Mouse (Mus musculus) adrenal gland, adult 8-10 months (tissue): Measurements from ENCODE around the gene Olfr887. TPM values are rescaled to one million over a fixed set of nuclear protein-coding genes. Genes with fewer than 3 reads are reported as not detected.

ENCODE experiments used
- DNase-seq: peaks from one replicate; pipeline ENCODE4 v3.0.0; 2022
- total RNA-seq, 4 experiments: library from RNA; stranded (reverse); gene quantifications; 2 replicates each; pipeline ENCODE4 v1.2.4; 2022

Olfr887 gene
- total RNA-seq, result not detected

- no peak for DNase-seq
Measured at GRCm38 (mm10) chr9:38083772-38084171, at the start of gene Olfr887. Gene Olfr887 (plus strand): TSS chr9:38084072.

GRCm38 (mm10) chr9:38046255-38046654 lies 37.6 kb upstream of the Olfr887 start, which contains the start of gene Olfr884:
Gene Olfr884 (plus strand): TSS chr9:38046555.
- no peak for DNase-seq

DNA sequence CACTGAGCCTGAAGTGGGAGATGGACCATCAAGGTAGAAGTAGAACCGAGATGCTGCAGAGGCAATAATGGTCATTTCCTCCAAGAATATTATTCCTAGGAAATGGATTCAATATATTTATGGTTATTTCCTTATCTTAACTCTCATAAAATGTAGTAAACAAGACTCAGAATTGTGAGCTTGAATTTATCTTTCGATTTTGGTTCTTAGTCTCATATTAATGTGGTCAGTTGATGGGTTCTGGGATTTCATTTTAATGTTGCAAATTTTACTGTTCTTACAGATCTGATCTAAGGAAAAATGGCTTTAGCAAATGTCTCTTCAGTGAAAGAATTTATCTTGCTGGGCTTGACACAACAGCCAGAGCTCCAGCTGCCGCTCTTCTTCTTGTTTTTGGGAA lies 22.9 kb upstream of the Olfr887 start, which contains the start of gene Olfr885:
Gene Olfr885, plus strand, starts transcription at position 301 of the 400 bp plus-strand sequence.
- DNase-seq, result no peak

- DNase-seq, result no peak
Measured at GRCm38 (mm10) chr9:38107828-38108227, 24.0 kb downstream of the Olfr887 start, which contains the start of gene Olfr888. Gene Olfr888 (plus strand): TSS chr9:38108128.

GRCm38 (mm10) chr9:38114898-38115297 lies 31.0 kb downstream of the Olfr887 start, which contains the start of gene Olfr889:
Gene Olfr889 (plus strand): TSS chr9:38115198.
- no peak for DNase-seq

Other genes starting within 250 kb of the Olfr887 start
- gene Olfr877, start 229.8 kb upstream of the Olfr887 start, total RNA-seq, result not detected
- gene Olfr145, start 187.3 kb upstream of the Olfr887 start, total RNA-seq, result not detected
- gene Olfr878, start 166.2 kb upstream of the Olfr887 start, total RNA-seq, result not detected
- not detected for gene Olfr881, start 92.2 kb upstream of the Olfr887 start, total RNA-seq
- not detected for gene Olfr883, start 58.3 kb upstream of the Olfr887 start, total RNA-seq
- not detected for gene Olfr884, start 37.5 kb upstream of the Olfr887 start, total RNA-seq
- not detected for gene Olfr885, start 22.8 kb upstream of the Olfr887 start, total RNA-seq
- gene Olfr888, start 24.1 kb downstream of the Olfr887 start, total RNA-seq, result not detected
- gene Olfr889, start 31.1 kb downstream of the Olfr887 start, total RNA-seq, result under 1 TPM; 0.03 to 0.34 (median 0.17) TPM
- not detected for gene Olfr890, start 58.4 kb downstream of the Olfr887 start, total RNA-seq
- gene Olfr891, start 96.7 kb downstream of the Olfr887 start, total RNA-seq, result not detected
- not detected for gene Olfr893, start 124.3 kb downstream of the Olfr887 start, total RNA-seq
- gene Olfr894, start 134.0 kb downstream of the Olfr887 start, total RNA-seq, result not detected
- not detected for gene Olfr143, start 168.7 kb downstream of the Olfr887 start, total RNA-seq
- not detected for gene Olfr895, start 183.8 kb downstream of the Olfr887 start, total RNA-seq
- not detected for gene Olfr896-ps1, start 207.0 kb downstream of the Olfr887 start, total RNA-seq
- gene Olfr25, start 245.0 kb downstream of the Olfr887 start, total RNA-seq, result not detected